Mouse (Mus musculus): Measurements from ENCODE around the gene Rras2.

DNA sequence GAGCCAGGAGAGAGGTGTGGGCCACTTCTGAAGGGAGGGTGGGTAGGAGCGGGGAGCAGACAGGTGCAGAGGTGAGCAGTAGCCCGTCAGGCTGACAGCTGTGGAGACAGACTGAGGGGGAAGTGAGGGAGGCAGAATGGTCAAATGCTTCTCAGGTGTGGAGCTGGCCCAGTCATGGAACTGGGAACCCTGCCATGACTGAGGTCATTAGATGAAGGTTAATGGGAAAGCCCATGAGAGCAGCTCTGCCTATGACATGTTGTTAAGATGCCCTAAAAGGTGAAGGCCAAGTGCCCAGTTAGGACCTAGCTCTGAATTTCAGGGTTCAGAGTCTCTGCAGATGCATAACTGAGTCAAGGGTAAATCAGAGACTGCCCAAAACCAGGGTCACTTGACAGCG lies 98.7 kb downstream of the Rras2 start:
- TF ChIP-seq POLR2A (IDR thresholded peaks at IDR 0.05; ENCODE audit: control insufficient read depth, extremely low read depth, insufficient read depth, low read length, poor library complexity) (no peak), CTCF (IDR thresholded peaks at IDR 0.05; ENCODE audit: borderline replicate concordance, control insufficient read depth, extremely low read depth, insufficient read depth, low read length, poor library complexity) (no peak)
